Mouse (Mus musculus) heart, adult 8-10 months (tissue): ENCODE data around the gene Prkx. TPM values are rescaled to one million over a fixed set of nuclear protein-coding genes. Genes with fewer than 3 reads are reported as not detected.

ENCODE experiments used
- total RNA-seq, 4 experiments: library from RNA; stranded (reverse); gene quantifications; 2 replicates each; pipeline ENCODE4 v1.2.4; 2022

Gene Prkx
- total RNA-seq, 4 experiments from 2014 or later, result 11.6 to 15.6 (median 14.5) TPM

Other genes starting within 250 kb of the Prkx start
- not detected for gene Pbsn, start 57.3 kb upstream of the Prkx start, total RNA-seq
- not detected for gene Gm14744, start 68.5 kb upstream of the Prkx start, total RNA-seq
- gene 5430402E10Rik, start 128.8 kb upstream of the Prkx start, total RNA-seq, result not detected